Mouse (Mus musculus): ENCODE measurements around the gene Fkbp1b.

DNA sequence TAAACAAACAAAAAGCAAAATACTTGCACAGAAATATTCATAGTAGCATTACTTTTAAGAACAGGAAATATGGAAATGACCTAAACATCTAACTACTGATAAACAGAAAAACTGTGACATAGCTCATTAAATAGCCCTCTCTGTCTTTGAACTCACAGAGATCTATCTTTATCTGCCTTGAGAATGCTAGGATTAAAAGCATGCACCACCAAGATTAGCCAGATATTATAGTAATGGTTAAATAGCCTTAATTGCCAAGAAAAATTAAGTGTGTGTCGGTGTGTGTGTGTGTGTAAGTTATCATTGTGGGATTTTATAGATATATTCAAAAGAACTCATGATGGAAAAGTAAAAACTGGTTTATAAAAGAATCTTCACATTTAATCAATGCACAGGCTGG lies 48.5 kb upstream of the Fkbp1b start:
- TF ChIP-seq CTCF (IDR thresholded peaks at IDR 0.05; ENCODE audit: insufficient read depth, low read depth, low read length) (no peak), POLR2A (IDR thresholded peaks at IDR 0.05; ENCODE audit: insufficient read depth, low read depth, low read length) (no peak)

Data from olfactory bulb, adult 2 months (tissue).